Mouse (Mus musculus) liver, embryonic 12.5 days (tissue): Measurements from ENCODE around the gene Ascl3. TPM values are rescaled to one million over a fixed set of nuclear protein-coding genes. Genes with fewer than 3 reads are reported as not detected.

Source experiments
- ATAC-seq: fragments of 200-750 bp; cut with Nextera tagmentation; 2 replicates; pipeline ENCODE4 v1.8.0; 2017; ENCODE audit warnings: moderate number of reproducible peaks, mild to moderate bottlenecking, moderate library complexity
- H3K27ac ChIP-seq: fragments of 300-500 bp; sonication (generic); 2 replicates; pipeline ENCODE4 v1.5.1; 2016; ENCODE audit warnings: mild to moderate bottlenecking
- H3K27me3 ChIP-seq: fragments of 300-500 bp; sonication (generic); replicated peaks from 2 replicates; pipeline ENCODE4 v1.6.1; 2016; ENCODE audit warnings: mild to moderate bottlenecking, moderate library complexity
- H3K36me3 ChIP-seq: fragments of 300-500 bp; sonication (generic); 2 replicates; pipeline ENCODE4 v1.6.1; 2016; ENCODE audit warnings: mild to moderate bottlenecking, moderate library complexity
- H3K4me1 ChIP-seq: fragments of 300-500 bp; sonication (generic); 2 replicates; pipeline ENCODE4 v1.6.1; 2016
- H3K4me2 ChIP-seq: fragments of 300-500 bp; sonication (generic); 2 replicates; pipeline ENCODE4 v1.6.1; 2016; ENCODE audit warnings: mild to moderate bottlenecking, moderate library complexity
- H3K4me3 ChIP-seq: fragments of 300-500 bp; sonication (generic); 2 replicates; pipeline ENCODE4 v1.5.1; 2016; ENCODE audit warnings: mild to moderate bottlenecking, moderate library complexity
- H3K9ac ChIP-seq: fragments of 300-500 bp; sonication (generic); 2 replicates; pipeline ENCODE4 v1.6.1; 2016; ENCODE audit warnings: mild to moderate bottlenecking, moderate library complexity
- H3K9me3 ChIP-seq: fragments of 300-500 bp; sonication (generic); replicated peaks from 2 replicates; pipeline ENCODE4 v1.6.1; 2016; ENCODE audit warnings: mild to moderate bottlenecking, moderate library complexity
- WGBS: fragments of 180-500 bp; shearing (Covaris S2); methylation state at CpG from one replicate; pipeline ENCODE4 v1.1.7; 2016; ENCODE audit not compliant: insufficient replicate concordance; 5-methylcytosine and 5-hydroxymethylcytosine counted together
- polyA plus RNA-seq: library from polyadenylated mRNA; unstranded; fragments of >200 nt; fragmentation: Nextera tagmentation; extraction: Ambion mirVana; gene quantifications from 2 replicates; pipeline ENCODE4 v1.2.1, GENCODE M21; 2016

Gene Ascl3
- polyA plus RNA-seq, 1 experiment from 2014 or later = not detected

- Histone ChIP-seq H3K27ac (0 out of 2 replicates have a peak overlapping the region, but pooled peaks have one; percentile 1), H3K9ac (no peak overlapping the region), H3K27me3 (no peaks in the 10 kb centered on the region), H3K36me3 (peaks cover 50% of the 10 kb centered on the region), H3K4me2 (no peak overlapping the region), H3K4me1 (peaks cover 51% of the 10 kb centered on the region), H3K4me3 (no peak overlapping the region), H3K9me3 (no peaks in the 10 kb centered on the region)
- ATAC-seq = no peak
- WGBS = 34% methylated on average over 4 of the region's 4 CpGs
Measured at GRCm38 (mm10) chr7:109707023-109707785, 24.3 kb downstream of the Ascl3 start.

DNA sequence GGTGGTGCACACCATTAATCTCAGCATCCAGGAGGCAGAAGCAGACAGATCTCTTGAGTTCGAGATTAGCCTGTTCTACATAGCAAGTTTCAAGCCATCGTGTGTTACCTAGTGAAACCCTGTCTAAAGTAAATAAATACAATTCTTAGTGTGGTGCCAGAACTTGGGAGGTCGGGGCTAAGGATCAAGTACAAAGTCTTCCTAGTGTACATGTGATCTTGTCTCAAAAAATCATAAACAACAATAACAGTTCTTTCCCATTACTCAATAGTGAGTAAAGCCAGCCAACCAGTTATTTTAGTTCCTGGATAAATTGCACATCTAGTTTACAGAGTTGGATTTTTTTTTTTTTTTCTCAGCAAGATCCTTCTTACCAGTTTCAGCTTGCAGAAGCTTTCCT, 27.1 kb downstream of the Ascl3 start:
- peak overlapping the region; percentile 88 for H3K9ac ChIP-seq
- no peaks in the 10 kb centered on the region for H3K27me3 ChIP-seq
- H3K36me3 ChIP-seq = peaks cover 23% of the 10 kb centered on the region
- peak overlapping the region; percentile 82; the same call in 1 of the 2 replicates for H3K27ac ChIP-seq
- peak overlapping the region; percentile 81 for H3K4me3 ChIP-seq
- H3K9me3 ChIP-seq = no peaks in the 10 kb centered on the region
- H3K4me1 ChIP-seq = peaks cover 51% of the 10 kb centered on the region
- WGBS = 45% methylated on average over 3 of the region's 3 CpGs
- ATAC-seq = no peak
- H3K4me2 ChIP-seq = peak overlapping the region; percentile 89

DNA sequence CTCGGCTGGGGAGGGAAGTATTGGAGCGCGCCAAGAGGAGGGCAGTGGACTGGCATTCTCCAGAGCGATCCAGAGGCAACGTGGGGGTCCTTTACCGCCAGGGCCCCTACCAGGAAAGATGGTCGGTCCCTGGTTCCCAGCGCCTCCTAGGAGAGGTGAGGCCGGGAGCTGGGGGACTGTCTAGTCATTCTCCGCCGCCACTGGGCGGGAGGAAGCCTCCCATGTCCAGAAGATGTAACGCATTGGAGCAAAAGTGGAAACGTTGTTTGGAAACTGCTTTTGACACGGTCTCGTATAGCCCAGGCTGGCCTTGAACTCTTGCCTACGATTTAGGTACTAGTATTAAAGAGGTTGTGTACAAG, 27.5 kb downstream of the Ascl3 start:
- peak; percentile 58 for ATAC-seq
- peaks cover 49% of the 10 kb centered on the region for H3K4me1 ChIP-seq
- no peaks in the 10 kb centered on the region for H3K9me3 ChIP-seq
- peaks cover 18% of the 10 kb centered on the region for H3K36me3 ChIP-seq
- H3K9ac ChIP-seq = peak overlapping the region; percentile 88
- H3K4me2 ChIP-seq = peak overlapping the region; percentile 89
- peak overlapping the region; percentile 81 for H3K4me3 ChIP-seq
- H3K27me3 ChIP-seq = no peaks in the 10 kb centered on the region
- H3K27ac ChIP-seq = peak overlapping the region; percentile 82
- WGBS = 2% methylated on average over 17 of the region's 17 CpGs

GRCm38 (mm10) chr7:109703190-109704015, 28.1 kb downstream of the Ascl3 start, which contains the start of the genes St5 and Akip1:
Gene St5, minus strand, starts transcription at chr7:109703605.
Gene Akip1, plus strand, starts transcription at chr7:109703690.
- WGBS = 2% methylated on average over 61 of the region's 61 CpGs
- H3K27me3 ChIP-seq = no peaks in the 10 kb centered on the region
- peak within 1 kb of the TSS; percentile 81 for H3K4me3 ChIP-seq

GRCm38 (mm10) chr7:109702721-109703120, 28.8 kb downstream of the Ascl3 start:
- Histone ChIP-seq H3K4me1 (peaks cover 43% of the 10 kb centered on the region), H3K27me3 (no peaks in the 10 kb centered on the region), H3K9ac (peak overlapping the region; percentile 88; the same call in 1 of the 2 replicates), H3K9me3 (no peaks in the 10 kb centered on the region), H3K4me3 (peak overlapping the region; percentile 81), H3K27ac (no peak overlapping the region), H3K36me3 (peaks cover 6% of the 10 kb centered on the region), H3K4me2 (peak overlapping the region; percentile 89)
- ATAC-seq = no peak
- 65% methylated on average over 4 of the region's 4 CpGs for WGBS

More at GRCm38 (mm10) chr7:109703190-109704015, 28.1 kb downstream of the Ascl3 start, which contains the start of the genes St5 and Akip1:
- H3K4me2 ChIP-seq = peak within 1 kb of the TSS; percentile 89
- peak; percentile 93 for ATAC-seq
- H3K27ac ChIP-seq = peak within 1 kb of the TSS; percentile 82
- peaks cover 47% of the 10 kb centered on the region for H3K4me1 ChIP-seq
- H3K9me3 ChIP-seq = no peaks in the 10 kb centered on the region
- peaks cover 12% of the 10 kb centered on the region for H3K36me3 ChIP-seq
- peak within 1 kb of the TSS; percentile 88 for H3K9ac ChIP-seq

DNA sequence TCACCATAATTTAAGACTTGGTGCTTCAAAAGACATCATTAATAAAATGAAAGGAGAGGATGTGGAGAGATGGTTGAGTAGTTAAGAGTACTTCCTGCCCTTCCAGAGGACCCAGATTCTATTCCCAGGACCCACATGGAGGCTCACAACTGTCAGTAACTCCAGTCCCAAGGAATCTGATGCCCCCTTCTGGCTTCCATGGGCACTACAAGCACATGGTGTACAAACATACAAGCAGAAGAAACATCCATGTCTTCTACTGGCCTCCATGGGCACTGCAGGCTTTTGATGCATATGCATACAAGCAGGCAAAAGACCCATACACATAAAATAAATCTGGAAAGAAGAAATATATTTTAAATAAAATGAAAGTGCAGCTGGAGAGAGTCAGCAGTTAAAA, 31.3 kb downstream of the Ascl3 start:
- Histone ChIP-seq H3K27ac (no peak overlapping the region), H3K9me3 (no peaks in the 10 kb centered on the region), H3K4me1 (peaks cover 30% of the 10 kb centered on the region), H3K4me3 (no peak overlapping the region), H3K27me3 (no peaks in the 10 kb centered on the region), H3K4me2 (no peak overlapping the region), H3K9ac (no peak overlapping the region), H3K36me3 (no peaks in the 10 kb centered on the region)
- no peak for ATAC-seq

GRCm38 (mm10) chr7:109695339-109695726, 36.2 kb downstream of the Ascl3 start:
- Histone ChIP-seq H3K27me3 (no peaks in the 10 kb centered on the region), H3K36me3 (no peaks in the 10 kb centered on the region), H3K4me2 (no peak overlapping the region), H3K4me3 (no peak overlapping the region), H3K9ac (no peak overlapping the region), H3K9me3 (no peaks in the 10 kb centered on the region), H3K4me1 (peaks cover 13% of the 10 kb centered on the region), H3K27ac (no peak overlapping the region)
- 84% methylated on average over 10 of the region's 10 CpGs for WGBS
- no peak for ATAC-seq

DNA sequence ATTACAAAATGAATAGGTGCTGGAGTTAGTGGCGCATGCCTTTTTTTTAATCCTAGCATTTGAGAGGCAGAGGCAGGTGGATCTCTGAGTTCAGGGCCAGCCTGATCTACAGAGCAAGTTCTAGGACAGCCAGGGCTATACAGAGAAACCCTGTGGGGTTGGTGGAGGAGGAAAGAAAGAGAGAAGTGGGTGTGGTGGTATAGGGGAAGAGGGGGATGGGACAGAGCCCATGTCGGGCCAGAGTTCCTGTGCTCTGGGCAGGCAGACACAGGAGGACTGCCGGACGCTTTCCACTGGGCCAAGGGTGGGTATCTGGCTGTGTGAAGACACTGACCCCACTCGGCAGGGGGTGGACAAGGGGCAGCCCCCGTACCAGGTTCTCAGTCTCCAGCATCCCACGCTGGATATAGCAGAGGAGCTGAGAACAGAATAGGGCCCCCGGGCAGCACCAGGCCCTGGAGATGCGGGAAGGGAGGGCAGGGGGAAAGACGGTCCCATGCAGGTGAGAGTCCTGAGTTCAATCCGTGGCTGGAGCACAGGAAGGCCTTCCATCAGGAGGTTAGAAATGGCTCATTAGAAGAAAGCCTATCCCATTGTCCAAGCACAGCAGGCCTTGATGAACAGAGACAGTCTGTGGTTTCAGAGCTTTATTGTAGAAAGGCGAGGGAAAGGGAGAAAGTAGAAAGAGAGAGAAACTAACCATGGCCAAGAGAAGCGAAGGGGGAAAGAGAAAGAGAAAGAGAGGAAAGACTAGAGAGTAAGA, 36.8 kb downstream of the Ascl3 start:
- no peak overlapping the region for H3K4me2 ChIP-seq
- H3K9me3 ChIP-seq = no peaks in the 10 kb centered on the region
- H3K9ac ChIP-seq = no peak overlapping the region
- H3K4me3 ChIP-seq = no peak overlapping the region
- H3K27me3 ChIP-seq = no peaks in the 10 kb centered on the region
- no peak for ATAC-seq
- WGBS = 70% methylated on average over 13 of the region's 13 CpGs
- peaks cover 13% of the 10 kb centered on the region for H3K4me1 ChIP-seq
- no peaks in the 10 kb centered on the region for H3K36me3 ChIP-seq
- no peak overlapping the region for H3K27ac ChIP-seq

GRCm38 (mm10) chr7:109690961-109691360, 40.6 kb downstream of the Ascl3 start:
- no peak overlapping the region for H3K4me3 ChIP-seq
- no peaks in the 10 kb centered on the region for H3K9me3 ChIP-seq
- H3K27me3 ChIP-seq = no peaks in the 10 kb centered on the region
- ATAC-seq = no peak
- H3K36me3 ChIP-seq = no peaks in the 10 kb centered on the region
- 70% methylated on average over 5 of the region's 5 CpGs for WGBS
- H3K4me2 ChIP-seq = no peak overlapping the region
- peaks cover 24% of the 10 kb centered on the region for H3K4me1 ChIP-seq
- no peak overlapping the region for H3K9ac ChIP-seq
- no peak overlapping the region for H3K27ac ChIP-seq

GRCm38 (mm10) chr7:109690101-109690500, 41.4 kb downstream of the Ascl3 start:
- Histone ChIP-seq H3K27ac (no peak overlapping the region), H3K36me3 (no peaks in the 10 kb centered on the region), H3K9ac (no peak overlapping the region), H3K4me3 (no peak overlapping the region), H3K4me2 (no peak overlapping the region), H3K4me1 (peaks cover 21% of the 10 kb centered on the region), H3K27me3 (no peaks in the 10 kb centered on the region), H3K9me3 (no peaks in the 10 kb centered on the region)
- WGBS = 77% methylated on average over 3 of the region's 3 CpGs
- ATAC-seq = no peak

DNA sequence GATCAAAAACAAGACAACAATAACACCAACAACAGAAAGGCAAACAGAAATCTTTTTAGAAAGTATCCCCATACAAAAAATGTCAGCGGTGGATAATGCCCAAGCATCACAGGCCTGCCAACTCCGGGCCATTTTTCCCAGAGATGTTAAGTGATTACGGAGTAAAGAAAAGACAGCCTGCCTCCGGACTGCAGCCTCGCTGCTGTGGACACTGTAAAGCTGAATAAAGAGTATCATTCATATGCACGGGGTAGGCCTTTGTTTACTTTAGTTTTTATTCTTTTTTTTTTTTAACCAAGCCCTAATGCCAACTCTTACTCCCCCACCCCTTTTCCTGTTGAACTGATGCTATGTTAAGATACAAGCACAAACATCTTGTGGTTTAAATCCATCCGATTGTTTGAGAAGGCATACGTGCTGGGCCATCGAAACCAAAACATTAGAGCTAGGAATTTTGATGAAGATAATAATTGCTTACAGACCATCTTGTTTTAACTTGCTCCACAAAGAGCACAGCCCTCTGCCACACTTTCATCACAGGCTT, 44.9 kb downstream of the Ascl3 start:
- Histone ChIP-seq H3K27me3 (no peaks in the 10 kb centered on the region), H3K9ac (no peak overlapping the region), H3K27ac (no peak overlapping the region), H3K4me3 (no peak overlapping the region), H3K36me3 (no peaks in the 10 kb centered on the region), H3K4me1 (peaks cover 15% of the 10 kb centered on the region; the same call in 1 of the 2 replicates), H3K4me2 (no peak overlapping the region), H3K9me3 (no peaks in the 10 kb centered on the region)
- WGBS = 57% methylated on average over 9 of the region's 9 CpGs
- no peak for ATAC-seq
